ENCODE assay signal across 21 mouse cellular contexts in genomic region chr5:136027612-136028311, GRCm38 (mm10). TPM values are rescaled to one million over a fixed set of nuclear protein-coding genes. Genes with fewer than 3 reads are reported as not detected.
DNase-seq lines count a peak whose midpoint lies in the region; ATAC-seq and TF ChIP-seq lines count a peak whose summit lies in the region.
"Had no signal": no experiment of that assay in that cellular context is flagged by ENCODE, and none has a peak within 500 bp of the region (broad histone marks: within the 10 kb centered on the region; RNA-seq: fewer than 3 reads in every experiment).

No protein-coding gene starts in this region.

- no peak overlapping the region for H3K27ac ChIP-seq in gastrocnemius, adult 2 months
- H3K27ac ChIP-seq in liver, postnatal 0 days (ENCODE audit: low read depth): no peak overlapping the region
- no peak overlapping the region for H3K27ac ChIP-seq in bone marrow, adult 2 months (ENCODE audit: control insufficient read depth, insufficient read depth, low read depth, low read length, poor library complexity)
- H3K27ac ChIP-seq: forebrain, embryonic 13.5 days; heart, embryonic 13.5 days; limb, embryonic 10.5 days; liver, embryonic 13.5 days; neural tube, embryonic 13.5 days had no signal

- intact Hi-C loops in gastrocnemius, adult 2 months (cut with DNase I): loop anchor here (5.0 kb wide), 1 partner anchor 45 kb away; the partner anchor contains the start of gene Zp3

- no peaks in the 10 kb centered on the region for H3K27me3 ChIP-seq in liver, postnatal 0 days (ENCODE audit: insufficient read depth, low read length)
- H3K27me3 ChIP-seq: forebrain, embryonic 13.5 days; heart, embryonic 13.5 days; liver, embryonic 13.5 days; neural tube, embryonic 13.5 days had no signal

- H3K4me2 ChIP-seq in liver, postnatal 0 days (ENCODE audit: low read depth, low read length): no peak overlapping the region
- H3K4me2 ChIP-seq: forebrain, embryonic 13.5 days; heart, embryonic 13.5 days; liver, embryonic 13.5 days; neural tube, embryonic 13.5 days had no signal

- no peak overlapping the region for H3K4me3 ChIP-seq in gastrocnemius, adult 2 months
- H3K4me3 ChIP-seq in liver, postnatal 0 days (ENCODE audit: low read depth, low read length): no peak overlapping the region
- H3K4me3 ChIP-seq in bone marrow, adult 2 months (replicated peaks; ENCODE audit: control insufficient read depth, low read depth, low read length): no peak overlapping the region
- H3K4me3 ChIP-seq: forebrain, embryonic 13.5 days; heart, embryonic 13.5 days; limb, embryonic 10.5 days; liver, embryonic 13.5 days; neural tube, embryonic 13.5 days had no signal

- no peak for TF ChIP-seq POLR2A in bone marrow, adult 2 months (IDR thresholded peaks at IDR 0.05; ENCODE audit: borderline replicate concordance, control insufficient read depth, low read depth, low read length)

- no peak for DNase-seq in gastrocnemius, adult 2 months
- DNase-seq in gastrocnemius, postnatal 10 days: no peak
- no peak for DNase-seq in liver, postnatal 0 days
- no peak for DNase-seq in liver
- DNase-seq in lung, postnatal 25 days (ENCODE audit: low spot score): peak; percentile 40
- DNase-seq in testis, postnatal 10 days (ENCODE audit: low spot score): no peak
- no peak for DNase-seq in adrenal gland, adult 8-10 months
- DNase-seq: cerebellum, postnatal 10 days; liver, embryonic 13.5 days; right cerebral cortex, postnatal 14 days had no signal

- peaks cover 20% of the 10 kb centered on the region; the same call in 1 of the 2 replicates for H3K36me3 ChIP-seq in liver, postnatal 0 days (replicated peaks; ENCODE audit: insufficient read depth, low read length)

- ATAC-seq in liver, postnatal 0 days: no peak
- ATAC-seq: forebrain, embryonic 13.5 days had no signal

- WGBS in liver, postnatal 0 days (ENCODE audit: insufficient replicate concordance): 79% methylated on average over 11 of the region's 11 CpGs
- WGBS in bone marrow, adult 2 months: 87% methylated on average over 11 of the region's 11 CpGs

- H3K4me1 ChIP-seq in liver, postnatal 0 days (ENCODE audit: insufficient read depth): no peaks in the 10 kb centered on the region
- no peaks in the 10 kb centered on the region; the same call in 1 of the 2 replicates for H3K4me1 ChIP-seq in bone marrow, adult 2 months (ENCODE audit: control insufficient read depth, insufficient read depth, low read length)
- H3K4me1 ChIP-seq: forebrain, embryonic 13.5 days; heart, embryonic 13.5 days; limb, embryonic 10.5 days; liver, embryonic 13.5 days; neural tube, embryonic 13.5 days had no signal

- TF ChIP-seq EP300 in liver, postnatal 0 days (IDR thresholded peaks at IDR 0.05; ENCODE audit: low read depth): no peak

- H3K9me3 ChIP-seq in liver, postnatal 0 days (ENCODE audit: low read length): no peaks in the 10 kb centered on the region
- H3K9me3 ChIP-seq: forebrain, embryonic 13.5 days; heart, embryonic 13.5 days; limb, embryonic 10.5 days; liver, embryonic 13.5 days; neural tube, embryonic 13.5 days had no signal

- peak; percentile 15; the same call in 1 of the 2 replicates for TF ChIP-seq CTCF in gastrocnemius, adult 2 months (IDR thresholded peaks at IDR 0.05)
- TF ChIP-seq CTCF in liver, postnatal 0 days (IDR thresholded peaks at IDR 0.05; ENCODE audit: low read depth): peak; percentile 32; the same call in 1 of the 2 replicates
- peak; percentile 9; the same call in 1 of the 2 replicates for TF ChIP-seq CTCF in bone marrow, adult 2 months (IDR thresholded peaks at IDR 0.05; ENCODE audit: control insufficient read depth, insufficient read depth, low read length)

- no peak overlapping the region for H3K9ac ChIP-seq in liver, postnatal 0 days (replicated peaks)
- H3K9ac ChIP-seq: forebrain, embryonic 13.5 days; heart, embryonic 13.5 days; liver, embryonic 13.5 days; neural tube, embryonic 13.5 days had no signal

RNA-seq across cellular contexts. Expression of gene Upk3b, which starts 10.5 kb away (rescaled TPM):
- not detected for total RNA-seq in gastrocnemius, adult 2 months (2021)
- total RNA-seq in gastrocnemius, postnatal 10 days (2021): under 1 TPM in 1 of 2 experiments, not detected in 1; 0.14 TPM
- 4.0 and 4.7 TPM in 2 replicates for polyA plus RNA-seq in liver, postnatal 0 days (2015; fragmentation: Nextera tagmentation; extraction: Ambion mirVana)
- not detected in 2 replicates for polyA plus RNA-seq in bone marrow, adult 2 months (2011; ENCODE audit: insufficient read depth, insufficient read length, low replicate concordance, missing spikeins)
- 1 to 10 TPM; 2.8 to 6.9 (median 5.4) TPM for total RNA-seq in adrenal gland, adult 8-10 months (2022)
- total RNA-seq: hematopoietic stem cell, adult 5-6 weeks; left cerebral cortex, adult 18-20 months; megakaryocyte-erythroid progenitor cell, adult 5-6 weeks had no signal
- polyA plus RNA-seq: forebrain, embryonic 13.5 days had no signal

RNA-seq across cellular contexts. Expression of gene Upk3bl, which starts 26.5 kb away (rescaled TPM):
- not detected for total RNA-seq in gastrocnemius, adult 2 months (2021)
- total RNA-seq in gastrocnemius, postnatal 10 days (2021): not detected
- not detected in 2 replicates for polyA plus RNA-seq in liver, postnatal 0 days (2015; fragmentation: Nextera tagmentation; extraction: Ambion mirVana)
- not detected in 2 replicates for polyA plus RNA-seq in bone marrow, adult 2 months (2011; ENCODE audit: insufficient read depth, insufficient read length, low replicate concordance, missing spikeins)
- total RNA-seq in adrenal gland, adult 8-10 months (2022): under 1 TPM in 1 of 4 experiments, not detected in 3; 0.41 TPM
- total RNA-seq: adrenal gland, adult 18-20 months; hematopoietic stem cell, adult 5-6 weeks; megakaryocyte-erythroid progenitor cell, adult 5-6 weeks had no signal
- polyA plus RNA-seq: forebrain, embryonic 13.5 days; neural tube, embryonic 13.5 days had no signal

RNA-seq across cellular contexts. Expression of gene Dtx2, which starts 33.2 kb away (rescaled TPM):
- 1 to 10 TPM; 6.5 to 8.2 TPM for total RNA-seq in gastrocnemius, adult 2 months (2021)
- 1 to 10 TPM; 7.7 to 9.2 TPM for total RNA-seq in gastrocnemius, postnatal 10 days (2021)
- 4.8 and 4.9 TPM in 2 replicates for polyA plus RNA-seq in liver, postnatal 0 days (2015; fragmentation: Nextera tagmentation; extraction: Ambion mirVana)
- 6.9 and 9.3 TPM in 2 replicates for polyA plus RNA-seq in bone marrow, adult 2 months (2011; ENCODE audit: insufficient read depth, insufficient read length, low replicate concordance, missing spikeins)
- total RNA-seq in adrenal gland, adult 8-10 months (2022): 10 to 100 TPM; 13.0 to 17.6 (median 16.9) TPM

RNA-seq across cellular contexts. Expression of gene Zp3, which starts 47.9 kb away (rescaled TPM):
- not detected for total RNA-seq in gastrocnemius, adult 2 months (2021)
- total RNA-seq in gastrocnemius, postnatal 10 days (2021): not detected
- not detected in 2 replicates for polyA plus RNA-seq in liver, postnatal 0 days (2015; fragmentation: Nextera tagmentation; extraction: Ambion mirVana)
- polyA plus RNA-seq in bone marrow, adult 2 months (2011; ENCODE audit: insufficient read depth, insufficient read length, low replicate concordance, missing spikeins): not detected in 2 replicates
- total RNA-seq in adrenal gland, adult 8-10 months (2022): not detected
- total RNA-seq: adrenal gland, adult 18-20 months; hematopoietic stem cell, adult 5-6 weeks; left cerebral cortex, adult 18-20 months; megakaryocyte-erythroid progenitor cell, adult 5-6 weeks had no signal
- polyA plus RNA-seq: forebrain, embryonic 13.5 days; gonadal fat pad, adult 2 months; kidney, embryonic 14.5 days; limb, embryonic 10.5 days; liver, embryonic 13.5 days had no signal

RNA-seq across cellular contexts. Expression of gene Ssc4d, which starts 53.4 kb away (rescaled TPM):
- total RNA-seq in gastrocnemius, adult 2 months (2021): under 1 TPM; 0.22 to 0.59 TPM
- total RNA-seq in gastrocnemius, postnatal 10 days (2021): 1 to 10 TPM in 1 of 2 experiments, under 1 TPM in 1; 0.78 to 1.1 TPM
- polyA plus RNA-seq in liver, postnatal 0 days (2015; fragmentation: Nextera tagmentation; extraction: Ambion mirVana): 1.7 and 1.9 TPM in 2 replicates
- 1.1 and 4.0 TPM in 2 replicates for polyA plus RNA-seq in bone marrow, adult 2 months (2011; ENCODE audit: insufficient read depth, insufficient read length, low replicate concordance, missing spikeins)
- total RNA-seq in adrenal gland, adult 8-10 months (2022): 10 to 100 TPM in 1 of 4 experiments, 1 to 10 TPM in 3; 4.5 to 15.0 (median 7.8) TPM
